Mouse (Mus musculus) kidney, postnatal 25 days (tissue): ENCODE results near the gene Plin2.
A peak's percentile ranks its signal among the peaks of the same experiment; 100 is the strongest.
"Not testable (repeated sequence)": the region's sequence is repeated elsewhere in the genome, so short reads cannot be mapped to it uniquely, and the experiment has no call there.

Experiments used
- DNase-seq, 2 experiments: peaks; one replicate each; pipeline ENCODE4 v3.0.0; 2021; ENCODE audit warnings: mixed read lengths in 2 of 2

Plin2 gene

GRCm38 (mm10) chr4:86625463-86625862 is 44.4 kb downstream of the Plin2 start:
- no peak for DNase-seq

- not testable (repeated sequence) for DNase-seq
Observed at GRCm38 (mm10) chr4:86622532-86622931, 47.3 kb downstream of the Plin2 start.

- DNase-seq = no peak
Observed at GRCm38 (mm10) chr4:86622116-86622515, 47.7 kb downstream of the Plin2 start.

- DNase-seq = no peak
Observed at GRCm38 (mm10) chr4:86620506-86620905, 49.4 kb downstream of the Plin2 start.

- DNase-seq = no peak
Observed at GRCm38 (mm10) chr4:86612289-86612620, 57.6 kb downstream of the Plin2 start.

GRCm38 (mm10) chr4:86611524-86612288 is 58.2 kb downstream of the Plin2 start, which contains the start of gene Haus6:
Haus6 (minus strand) TSS chr4:86612055.
- peak; percentile 91 to 97 for DNase-seq
